Mouse (Mus musculus) lung, adult 2 months (tissue): ENCODE measurements at regions not wholly inside any gene's neighbourhood (a gene's known extent, or its start where the extent isn't known, plus 50 kb on each side); places are given as distances from the start of the nearest gene placed in this dataset.

Source experiments
- CTCF ChIP-seq: fragments of 200-500 bp; IDR thresholded peaks from 2 replicates; pipeline ENCODE4 v1.5.1; 2011; ENCODE audit warnings: mild to moderate bottlenecking, low read length, control low read depth; ENCODE audit not compliant: insufficient read depth
- POLR2A ChIP-seq: fragments of 200-500 bp; IDR thresholded peaks from 2 replicates; pipeline ENCODE4 v1.6.1; 2011; ENCODE audit warnings: low read depth, mild to moderate bottlenecking, control low read depth, low read length, borderline replicate concordance; ENCODE audit errors: extremely low read depth

DNA sequence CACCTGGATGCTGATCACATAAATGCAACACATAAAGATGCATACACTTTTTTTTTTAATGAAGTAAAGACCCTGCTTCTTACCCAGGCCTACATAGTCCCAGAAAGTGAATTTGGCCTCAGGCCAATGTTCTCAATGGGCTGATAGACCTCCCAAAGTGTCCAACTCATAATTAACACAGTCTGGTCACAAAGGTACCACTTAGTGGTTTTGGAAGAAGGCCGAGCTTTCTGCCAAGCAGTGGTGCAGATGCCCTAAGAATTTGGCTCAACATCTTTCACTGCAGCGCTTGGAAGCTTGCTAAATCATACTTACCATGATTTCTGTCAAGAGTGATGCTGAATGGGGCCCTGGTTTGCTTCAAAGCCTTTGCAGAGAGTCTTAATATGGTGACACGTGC is 706.4 kb upstream of the Rag2 start:
- TF ChIP-seq CTCF (no peak), POLR2A (no peak)
